Mouse (Mus musculus): Measurements from ENCODE around the gene St3gal5.

The St3gal5 gene

GRCm38 (mm10) chr6:72203279-72203678 is 105.9 kb downstream of the St3gal5 start:
- no peak for DNase-seq (ENCODE audit: low read depth, low spot score)

All from skeletal muscle tissue, adult 2 months (tissue).